Mouse (Mus musculus): Measurements from ENCODE around the gene Exoc3l4. TPM values are rescaled to one million over a fixed set of nuclear protein-coding genes. Genes with fewer than 3 reads are reported as not detected.
A peak's percentile ranks its signal among the peaks of the same experiment; 100 is the strongest.

Exoc3l4 gene
- total RNA-seq, 2 experiments from 2014 or later, result 5.1 to 6.7 TPM

DNA sequence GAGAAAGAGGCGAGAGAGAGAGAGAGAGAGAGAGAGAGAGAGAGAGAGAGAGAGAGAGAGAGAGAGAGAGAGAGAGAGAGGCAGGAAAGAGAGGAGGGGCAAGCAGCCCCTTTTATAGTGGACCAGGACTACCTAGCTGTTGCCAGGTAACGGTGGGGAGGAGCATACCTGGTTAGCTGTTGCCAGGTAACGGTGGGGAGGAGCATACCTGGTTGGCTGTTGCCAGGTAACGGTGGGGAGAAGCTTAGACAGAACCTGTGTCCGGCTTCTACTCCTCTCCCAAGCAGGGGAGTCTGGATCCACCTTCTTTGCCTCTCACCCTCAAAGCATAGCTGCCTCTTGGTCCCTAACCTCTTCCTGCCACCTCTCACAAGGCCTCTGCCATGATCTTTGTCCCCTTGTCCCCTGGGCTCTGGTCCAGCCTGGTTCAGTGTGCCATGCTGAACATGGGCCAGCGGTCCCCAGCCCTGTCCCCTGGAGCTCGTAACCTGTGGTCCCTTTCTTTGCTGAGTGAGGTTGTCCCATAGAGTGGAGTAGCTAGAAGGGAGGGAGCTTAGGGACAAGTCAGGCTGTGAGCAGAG is 17.4 kb downstream of the Exoc3l4 start:
- no peak for DNase-seq

DNA sequence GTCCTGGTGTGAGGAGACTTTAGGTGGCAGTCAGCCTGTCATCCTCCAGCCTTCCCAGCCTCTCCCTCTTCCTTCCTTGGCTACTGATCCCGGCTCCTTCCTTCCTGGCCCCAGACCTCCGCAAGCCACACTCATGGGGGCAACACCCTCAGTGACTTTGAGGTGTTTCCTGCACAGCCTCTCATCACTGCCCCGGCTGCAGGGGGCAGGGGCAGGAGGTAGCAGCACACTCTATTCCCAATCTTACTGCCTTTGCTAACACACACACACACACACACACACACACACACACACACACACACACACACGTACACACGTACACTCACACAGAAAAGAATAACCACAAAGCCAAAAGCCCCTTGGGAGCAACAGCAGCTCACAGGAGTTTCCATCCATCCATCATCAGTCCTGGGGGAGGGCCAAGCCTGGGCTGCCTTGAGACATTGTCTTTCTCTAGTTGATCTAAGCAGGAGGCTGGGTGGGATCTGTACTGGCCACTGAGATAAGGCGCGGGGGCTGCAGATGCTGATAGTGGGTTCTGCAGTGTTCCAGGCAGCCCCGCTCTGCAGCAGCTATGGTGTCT is 18.0 kb downstream of the Exoc3l4 start:
- DNase-seq, result peak; percentile 55

DNA sequence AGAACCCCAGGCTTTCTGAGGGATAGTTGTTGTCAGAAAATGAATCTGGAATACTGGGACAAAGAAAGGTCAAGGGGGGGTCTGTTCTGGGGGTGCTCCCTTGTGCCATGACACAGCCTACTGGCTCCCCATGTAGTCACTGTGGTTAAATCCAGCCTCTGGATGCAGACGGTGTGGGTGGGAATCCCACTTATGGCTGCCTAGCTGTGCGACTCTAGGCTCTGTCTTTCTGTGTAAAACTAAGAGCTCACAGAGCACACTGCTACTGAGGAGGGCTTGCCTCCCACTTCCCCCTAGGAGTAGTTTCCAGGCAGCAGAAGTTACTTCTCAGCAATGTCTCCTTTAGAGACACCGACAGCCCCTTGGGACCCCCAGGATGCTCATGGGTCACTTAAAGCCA is 19.4 kb downstream of the Exoc3l4 start:
- no peak for DNase-seq

DNA sequence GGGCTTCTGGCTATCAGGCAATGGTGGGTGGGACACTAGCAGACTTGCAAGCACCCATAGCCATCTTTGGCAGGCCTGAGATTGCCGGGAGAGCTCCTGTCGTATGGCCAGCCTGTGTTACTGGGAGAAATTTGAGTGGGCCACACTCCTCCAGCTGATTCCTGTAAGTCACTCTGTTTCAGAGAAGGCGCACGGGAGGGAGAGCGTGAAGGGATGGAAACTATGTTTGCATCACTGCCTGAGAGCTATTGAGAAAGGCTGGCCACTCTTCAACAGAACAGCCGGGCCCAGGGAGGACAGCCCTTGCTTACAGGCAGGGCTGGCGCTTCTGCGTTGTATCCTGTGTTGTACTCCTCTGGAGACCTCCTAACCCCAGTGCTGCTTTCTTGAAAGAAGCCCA is 19.8 kb downstream of the Exoc3l4 start:
- DNase-seq, result no peak

DNA sequence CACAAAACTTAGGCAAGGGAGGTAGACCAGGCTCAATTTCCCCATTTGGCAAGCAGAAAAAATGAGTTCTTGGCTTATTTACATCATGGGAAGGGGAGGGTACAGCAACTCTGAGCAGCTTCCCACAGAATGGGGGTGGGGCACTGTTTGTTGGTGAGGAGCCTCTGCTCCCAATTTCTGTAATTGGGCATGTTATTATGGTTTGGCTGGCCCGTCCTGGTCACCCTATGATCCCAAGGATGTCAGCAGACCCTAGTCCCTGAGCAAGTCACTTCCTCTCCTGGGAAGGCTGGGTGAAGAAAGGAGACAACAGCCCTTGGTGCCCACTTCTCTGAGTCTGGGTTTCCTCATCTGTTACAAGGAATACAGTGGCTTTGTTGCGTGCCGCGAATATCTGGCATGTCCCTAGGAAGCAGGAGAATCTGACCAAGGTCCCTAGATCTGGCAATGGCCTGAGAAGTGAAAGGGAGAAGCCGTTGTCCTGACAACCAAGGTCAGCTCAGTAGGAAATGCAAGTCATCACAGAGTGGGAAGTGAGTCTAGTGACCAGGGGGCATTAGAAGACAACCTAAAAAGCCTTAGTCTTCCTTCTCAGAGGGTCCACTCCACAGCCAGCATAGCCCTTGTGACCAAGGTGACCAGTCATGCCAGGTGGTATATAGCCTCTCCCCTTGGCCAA is 20.5 kb downstream of the Exoc3l4 start:
- DNase-seq, result peak; percentile 74

DNA sequence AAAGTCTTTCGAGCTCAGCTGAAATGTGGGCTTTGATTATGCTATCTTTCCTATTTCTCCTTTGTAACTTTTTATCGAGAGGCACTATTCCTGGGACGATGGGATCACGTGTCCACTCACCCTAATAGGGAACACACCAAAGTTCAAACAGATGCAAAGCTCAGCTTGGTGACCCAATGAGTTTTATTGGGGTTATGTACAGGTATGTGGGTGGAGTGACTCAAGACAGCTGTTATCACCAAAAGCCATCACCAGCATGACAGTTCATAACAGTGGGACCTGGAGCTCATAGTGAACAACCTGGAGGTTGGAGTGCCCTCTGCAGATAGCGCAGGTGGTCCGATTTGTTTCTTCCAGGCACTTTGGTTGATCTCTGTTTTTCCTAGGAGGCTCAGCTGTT is 22.0 kb downstream of the Exoc3l4 start:
- no peak for DNase-seq

DNA sequence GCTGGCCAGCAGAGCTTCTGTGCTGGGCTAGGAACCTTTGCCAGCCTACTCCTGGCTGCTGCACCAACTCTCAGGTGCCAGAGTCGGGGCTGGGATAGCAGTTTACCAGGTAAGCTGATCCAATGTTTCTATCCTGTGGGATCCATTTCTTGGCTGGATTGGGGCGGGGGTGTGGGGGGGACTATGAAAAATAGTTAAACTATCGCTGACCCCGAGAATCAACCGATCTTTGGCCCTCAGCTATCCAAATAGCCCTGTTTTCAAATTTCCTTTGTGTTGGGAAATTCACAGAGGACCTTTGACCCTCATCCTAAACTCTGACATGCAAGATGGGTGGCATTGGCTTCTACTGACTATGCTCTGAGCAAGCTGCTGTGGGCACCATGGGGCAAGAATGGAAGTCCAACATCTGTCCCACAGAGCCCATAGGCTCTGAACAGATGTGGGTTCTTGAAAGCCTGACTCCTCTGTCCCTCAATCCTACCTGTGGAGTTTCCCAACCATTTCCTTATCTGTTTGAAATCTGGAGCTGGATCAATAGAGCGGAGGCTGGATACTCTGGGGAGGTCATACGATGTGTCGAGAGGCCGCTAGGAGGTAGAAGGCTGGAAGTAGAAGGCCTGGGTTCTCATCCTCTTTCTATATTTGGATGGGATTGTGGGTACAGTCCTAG is 24.0 kb downstream of the Exoc3l4 start:
- DNase-seq, result no peak

DNA sequence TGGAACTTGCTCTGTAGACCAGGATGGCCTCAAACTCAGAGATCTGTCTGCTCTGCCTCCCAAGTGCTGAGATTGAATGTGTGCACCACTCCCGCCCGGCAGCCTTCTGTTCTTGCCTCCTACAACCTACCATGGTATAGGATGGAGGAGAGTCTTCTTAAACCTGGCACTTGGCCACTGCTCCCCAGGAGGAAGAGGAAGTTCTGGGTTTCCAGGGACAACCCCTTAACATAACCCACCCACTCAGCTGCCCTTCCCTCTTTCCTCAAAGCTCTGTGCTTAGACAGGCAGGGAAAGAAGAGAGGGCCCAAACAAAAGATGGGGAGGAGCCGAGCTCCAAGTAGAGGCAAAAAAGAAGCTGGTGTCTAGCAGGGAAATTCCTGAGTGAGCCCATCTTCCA is 24.7 kb downstream of the Exoc3l4 start:
- DNase-seq, result no peak

DNA sequence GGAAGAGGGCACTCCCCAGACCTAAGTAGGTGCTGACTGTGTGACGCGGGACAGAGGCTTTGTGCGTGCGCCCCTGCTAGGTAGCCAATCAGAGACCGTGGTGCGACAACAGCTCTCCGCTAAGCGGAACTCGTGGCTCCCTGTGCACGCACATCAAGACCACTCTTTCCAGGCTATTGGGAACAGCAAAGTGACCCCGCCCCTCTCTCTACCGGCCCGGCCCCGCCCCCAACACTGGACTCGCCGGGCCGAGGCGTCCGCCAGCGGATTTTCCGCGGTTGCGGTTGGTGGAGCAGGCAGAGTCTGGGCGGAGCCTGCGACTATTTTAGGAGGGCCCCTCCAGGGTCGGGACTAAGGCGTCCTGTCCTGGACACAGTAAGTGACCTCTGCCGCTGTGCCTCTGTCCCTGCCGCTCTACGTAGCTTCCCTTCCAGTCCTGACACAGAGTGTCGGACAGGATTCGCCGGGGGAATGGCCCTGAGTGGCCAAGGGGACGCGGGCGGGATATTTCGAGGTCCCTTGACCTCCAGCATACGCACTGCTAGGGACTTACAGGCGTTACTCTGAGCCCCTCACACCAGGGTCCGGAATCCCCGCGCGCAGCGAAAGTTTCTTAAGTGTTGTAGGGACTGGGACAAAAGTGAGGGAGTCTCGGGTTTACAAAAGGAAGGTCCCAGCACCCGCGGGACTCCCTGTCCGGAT is 25.6 kb downstream of the Exoc3l4 start, which contains the start of gene Tnfaip2:
Gene Tnfaip2 (plus strand): TSS at position 161 of the 702 bp plus-strand sequence.
- peak; percentile 88 for DNase-seq

DNA sequence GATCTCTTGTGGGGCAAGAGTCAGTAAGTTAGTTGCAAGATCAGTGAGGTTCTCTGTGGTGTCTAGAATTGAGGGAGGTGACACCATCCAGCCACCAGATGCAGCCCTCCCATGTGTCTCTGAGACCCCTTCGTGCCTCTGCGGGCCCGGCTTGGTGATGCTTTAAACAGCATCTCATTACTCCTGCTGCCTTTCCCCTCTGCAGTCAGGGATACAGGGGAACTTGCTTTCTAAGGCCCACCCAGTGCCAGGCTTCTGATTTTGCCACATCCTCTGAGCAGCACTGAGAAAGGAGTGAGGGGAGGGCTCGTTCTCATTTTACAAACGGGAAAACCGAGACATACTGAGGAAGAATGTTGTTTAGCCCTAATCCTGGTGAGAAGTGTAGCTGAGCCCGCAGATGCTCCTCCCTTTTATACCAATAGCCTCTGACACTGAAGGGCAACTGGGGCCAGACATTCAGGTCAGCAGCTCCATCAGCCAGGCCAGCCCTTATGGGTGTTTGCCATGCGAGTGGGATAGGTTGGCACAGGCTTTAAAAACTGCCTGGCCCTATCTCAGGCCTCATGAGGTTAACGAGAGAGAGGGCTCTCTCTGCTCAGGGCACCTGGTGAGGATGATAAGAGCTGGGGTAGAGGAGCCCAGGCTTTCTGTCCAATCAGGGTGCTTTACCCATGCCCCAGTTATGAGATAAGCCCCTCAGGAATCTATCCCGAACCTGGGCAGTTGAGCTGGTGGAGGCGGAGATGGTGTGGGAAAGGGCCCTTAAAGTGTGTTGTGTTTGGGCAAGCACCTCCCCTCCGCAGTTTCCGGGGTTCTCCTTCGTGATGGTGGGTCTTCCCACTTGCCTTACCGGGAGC is 26.4 kb downstream of the Exoc3l4 start:
- no peak for DNase-seq

DNA sequence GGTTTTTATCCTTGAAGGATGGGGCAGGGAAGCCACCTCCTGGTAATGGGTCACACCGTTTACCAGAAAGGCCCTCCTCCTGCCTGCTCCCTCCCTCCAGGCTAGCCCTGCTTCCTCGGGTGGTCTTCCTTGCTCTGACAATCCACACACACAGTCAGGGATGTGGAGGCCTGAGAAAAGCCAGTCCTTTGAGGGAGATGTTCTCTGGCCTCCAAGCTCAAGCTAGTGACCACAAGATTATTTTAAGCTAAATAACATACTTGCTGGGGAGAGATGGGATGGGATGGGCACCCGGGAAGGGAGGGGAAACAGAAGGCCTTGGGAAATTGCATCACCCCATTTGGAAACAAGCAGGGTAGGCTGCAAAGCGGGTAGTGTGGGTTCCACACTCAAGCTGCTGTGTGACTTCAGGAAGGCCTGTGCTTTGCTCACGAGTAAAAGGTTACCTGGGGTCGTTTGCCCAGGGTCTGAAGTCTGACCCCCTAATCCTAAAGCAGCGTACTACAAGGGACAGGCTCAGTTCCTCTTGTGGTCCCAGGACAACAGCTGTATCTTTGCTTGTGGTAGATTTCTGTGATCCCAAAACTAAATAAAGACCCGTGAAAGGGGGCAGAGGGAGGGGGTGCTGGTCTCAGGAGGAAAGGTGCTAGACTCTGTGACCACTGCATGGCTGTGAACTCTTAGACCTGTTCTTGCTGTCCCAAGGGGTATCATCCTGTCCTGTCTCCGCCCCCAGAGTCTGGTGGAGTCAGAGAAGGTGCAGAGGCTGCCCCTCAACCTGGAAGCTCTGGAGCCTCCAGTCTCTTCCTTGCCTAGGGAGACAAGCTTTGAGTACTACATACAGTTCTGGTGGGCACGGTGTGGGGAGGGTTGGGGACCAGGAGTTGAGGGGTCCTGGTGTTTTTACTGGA is 27.4 kb downstream of the Exoc3l4 start:
- DNase-seq, result no peak

DNA sequence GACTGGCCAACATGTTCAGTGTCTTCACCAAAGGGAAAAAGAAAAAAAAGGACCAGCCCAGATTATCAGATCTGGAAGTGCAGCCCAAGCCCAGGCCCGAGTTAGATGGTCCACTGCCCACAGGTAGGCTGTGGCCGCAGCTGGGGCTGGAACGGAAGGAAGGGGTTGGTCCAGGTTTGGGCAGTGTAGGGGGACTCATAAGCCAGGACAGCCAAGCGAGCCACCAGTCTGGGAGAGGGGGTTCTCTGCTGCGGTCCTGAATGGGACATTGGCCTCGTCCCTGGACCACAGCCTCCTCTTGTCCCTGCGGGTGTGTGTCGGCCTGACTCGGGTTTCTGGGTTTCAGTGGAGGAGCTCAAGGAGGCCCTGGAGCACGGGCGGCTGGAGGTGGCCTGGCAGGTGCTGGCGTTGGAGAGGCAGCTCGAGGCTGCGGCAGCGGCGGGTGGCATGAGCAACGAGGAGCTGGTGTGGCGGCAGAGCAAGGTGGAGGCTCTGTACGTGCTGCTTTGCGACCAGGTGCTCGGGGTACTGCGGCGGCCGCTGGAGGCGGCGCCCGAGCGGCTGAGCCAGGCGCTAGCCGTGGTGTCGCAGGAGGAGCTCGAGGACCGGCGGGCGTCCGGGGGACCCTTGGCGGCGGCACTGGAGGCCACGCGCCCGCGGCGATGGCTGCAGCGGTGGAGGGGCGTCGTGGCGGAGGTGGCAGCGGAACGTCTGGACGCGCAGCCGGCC is 28.5 kb downstream of the Exoc3l4 start:
- DNase-seq, result no peak

DNA sequence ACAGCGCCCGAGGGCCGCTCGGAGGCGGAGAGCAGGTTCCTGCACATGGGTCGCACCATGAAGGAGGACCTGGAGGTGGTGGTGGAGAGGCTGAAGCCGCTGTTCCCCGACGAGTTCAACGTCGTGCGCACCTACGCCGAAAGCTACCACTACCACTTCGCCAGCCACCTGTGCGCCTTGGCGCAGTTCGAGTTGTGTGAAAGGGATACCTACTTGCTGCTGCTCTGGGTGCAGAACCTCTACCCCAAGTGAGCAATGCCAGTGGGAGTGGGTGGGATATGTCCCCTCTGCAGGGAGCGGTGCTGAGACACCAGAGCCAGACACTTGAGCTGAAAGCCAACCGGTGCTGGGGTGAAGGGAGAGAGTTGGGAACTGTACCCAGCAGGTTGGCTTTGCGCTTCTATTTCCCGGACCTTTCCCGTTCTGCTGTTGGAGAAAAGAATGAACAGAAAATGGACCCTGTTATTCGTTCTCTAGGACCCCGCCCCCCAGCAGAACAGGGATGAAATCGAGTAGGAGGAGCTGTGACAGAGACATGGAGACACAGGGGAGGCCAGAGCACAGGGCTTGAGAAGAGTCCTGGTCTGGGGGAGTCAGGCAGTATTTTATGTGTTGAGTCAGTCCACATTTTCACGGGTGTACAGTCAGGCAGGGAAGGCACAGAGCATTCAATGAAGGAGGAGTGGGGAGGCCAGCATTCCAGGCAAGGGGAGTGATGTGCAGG is 29.2 kb downstream of the Exoc3l4 start:
- DNase-seq, result no peak

DNA sequence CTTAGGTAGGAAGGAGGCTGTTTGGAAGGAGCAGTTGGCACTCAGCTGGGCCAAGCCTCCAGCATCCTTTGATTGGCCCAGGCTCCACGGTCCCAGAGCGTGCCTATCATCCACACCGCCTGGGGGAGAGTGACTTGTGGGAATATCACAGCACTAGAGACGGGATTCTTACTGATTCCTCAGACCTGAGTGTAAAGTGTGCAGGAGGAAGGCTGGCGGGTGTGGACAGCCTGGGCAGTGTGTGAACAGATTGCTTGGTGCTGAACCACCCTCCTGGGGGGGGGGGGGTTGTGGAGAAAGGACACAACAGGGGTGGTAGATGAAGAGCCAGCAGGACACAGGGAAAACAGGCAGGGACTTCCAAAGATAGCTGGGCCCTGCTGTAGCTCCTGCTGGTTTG is 29.9 kb downstream of the Exoc3l4 start:
- no peak for DNase-seq

DNA sequence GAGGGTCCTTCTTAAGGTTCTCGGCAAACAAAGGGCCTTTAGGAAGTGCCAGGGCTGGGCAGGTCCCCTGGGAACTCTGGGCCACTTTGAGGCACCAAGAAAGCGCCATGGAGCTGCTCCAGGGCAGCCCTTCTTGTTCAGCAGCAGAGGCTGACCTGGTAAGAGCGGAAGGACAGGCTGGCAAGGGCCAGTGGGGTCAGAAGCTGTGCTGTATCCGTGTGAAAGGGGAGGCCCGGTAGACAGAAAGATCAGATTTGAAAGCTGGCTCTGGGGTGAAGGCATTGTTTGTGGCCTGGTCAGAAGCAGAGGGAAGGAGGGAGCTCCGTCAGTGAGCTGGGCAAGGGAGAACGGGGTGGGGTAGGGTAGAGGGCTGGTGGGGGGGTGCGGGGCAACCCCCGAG is 30.5 kb downstream of the Exoc3l4 start:
- DNase-seq, result no peak

DNA sequence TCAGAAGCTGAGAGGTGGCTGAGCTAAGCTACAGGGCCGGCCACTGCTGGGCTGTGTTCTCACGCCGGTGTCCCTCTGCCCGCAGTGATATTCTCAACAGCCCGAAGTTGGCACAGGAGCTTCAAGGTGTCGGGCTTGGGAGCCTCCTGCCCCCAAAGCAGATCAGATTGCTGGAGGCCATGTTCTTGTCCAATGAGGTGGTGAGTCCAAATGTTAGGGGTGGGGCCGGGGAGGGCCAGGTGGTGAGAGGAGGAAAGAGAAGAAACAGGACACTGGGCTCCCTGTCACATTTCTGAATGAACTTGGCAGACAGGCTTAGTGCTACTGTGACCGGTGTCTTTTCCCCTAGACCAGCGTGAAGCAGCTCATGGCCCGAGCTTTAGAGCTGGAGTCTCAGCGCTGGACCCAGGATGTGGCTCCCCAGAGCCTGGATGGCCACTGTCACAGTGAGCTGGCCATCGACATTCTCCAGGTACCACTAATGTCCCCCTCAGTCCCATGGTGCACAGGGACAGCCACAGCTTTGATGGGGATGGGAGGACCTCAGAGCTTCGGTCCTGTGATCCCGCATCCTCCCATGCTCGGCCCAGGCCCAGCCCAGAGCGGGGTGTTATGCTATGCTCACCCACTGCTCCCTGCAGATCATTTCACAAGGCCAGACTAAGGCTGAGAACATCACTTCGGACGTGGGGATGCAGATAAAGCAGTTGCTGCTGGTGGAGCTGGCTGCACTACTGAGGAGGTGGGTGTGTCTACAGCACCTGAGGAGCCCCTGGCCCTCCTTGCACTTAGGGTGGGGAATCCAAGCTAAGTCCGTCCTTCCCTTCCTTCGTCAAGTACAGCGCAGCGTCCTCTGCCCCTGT is 31.3 kb downstream of the Exoc3l4 start:
- no peak for DNase-seq

DNA sequence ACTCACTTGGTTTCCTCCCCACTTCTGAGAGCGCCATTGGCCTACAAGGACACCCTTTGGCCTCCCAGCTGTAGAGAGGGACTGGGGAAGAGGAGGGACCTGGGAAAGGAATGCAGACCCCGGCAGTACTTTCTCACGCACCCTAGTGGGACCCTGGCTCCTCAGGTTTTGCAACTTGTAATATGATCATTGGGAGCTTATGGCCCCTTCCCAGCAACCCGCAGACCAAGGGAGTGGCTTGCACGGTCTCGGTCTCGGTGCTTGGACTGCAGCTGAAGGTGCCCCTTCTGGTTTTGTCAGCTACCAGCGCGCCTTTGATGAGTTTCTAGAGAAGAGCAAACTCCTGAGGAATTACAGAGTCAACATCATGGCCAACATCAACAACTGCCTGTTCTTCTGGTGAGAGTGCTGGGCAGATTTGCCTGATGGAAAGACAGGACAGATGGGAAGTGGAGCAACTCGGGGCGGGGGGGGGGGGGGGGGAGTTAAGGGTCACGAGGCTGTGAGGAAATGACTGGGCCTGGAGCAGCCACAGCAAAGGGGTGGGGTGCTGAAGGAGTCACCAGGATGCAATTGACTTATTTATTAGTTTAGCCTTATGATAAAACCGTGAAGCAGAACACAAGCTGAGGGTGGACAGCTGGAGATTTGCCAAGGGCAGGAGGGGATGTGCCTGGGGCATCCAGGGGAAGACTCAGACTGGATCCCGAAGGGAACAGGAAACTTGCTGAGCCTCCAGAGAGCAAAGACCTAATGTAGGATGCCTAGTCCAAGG is 32.3 kb downstream of the Exoc3l4 start:
- peak; percentile 62 for DNase-seq
